Mouse (Mus musculus) regulatory T cell (primary cell): Measurements from ENCODE around the gene Scube3.

Experiments used
- in situ Hi-C: fragments of 300-600 bp; cut with MboI, MseI; formaldehyde crosslinking; loops from one replicate; pipeline ENCODE4 v1.15.1; 2025; ENCODE audit warnings: high pct_unique_total_duplicates

The Scube3 gene

DNA sequence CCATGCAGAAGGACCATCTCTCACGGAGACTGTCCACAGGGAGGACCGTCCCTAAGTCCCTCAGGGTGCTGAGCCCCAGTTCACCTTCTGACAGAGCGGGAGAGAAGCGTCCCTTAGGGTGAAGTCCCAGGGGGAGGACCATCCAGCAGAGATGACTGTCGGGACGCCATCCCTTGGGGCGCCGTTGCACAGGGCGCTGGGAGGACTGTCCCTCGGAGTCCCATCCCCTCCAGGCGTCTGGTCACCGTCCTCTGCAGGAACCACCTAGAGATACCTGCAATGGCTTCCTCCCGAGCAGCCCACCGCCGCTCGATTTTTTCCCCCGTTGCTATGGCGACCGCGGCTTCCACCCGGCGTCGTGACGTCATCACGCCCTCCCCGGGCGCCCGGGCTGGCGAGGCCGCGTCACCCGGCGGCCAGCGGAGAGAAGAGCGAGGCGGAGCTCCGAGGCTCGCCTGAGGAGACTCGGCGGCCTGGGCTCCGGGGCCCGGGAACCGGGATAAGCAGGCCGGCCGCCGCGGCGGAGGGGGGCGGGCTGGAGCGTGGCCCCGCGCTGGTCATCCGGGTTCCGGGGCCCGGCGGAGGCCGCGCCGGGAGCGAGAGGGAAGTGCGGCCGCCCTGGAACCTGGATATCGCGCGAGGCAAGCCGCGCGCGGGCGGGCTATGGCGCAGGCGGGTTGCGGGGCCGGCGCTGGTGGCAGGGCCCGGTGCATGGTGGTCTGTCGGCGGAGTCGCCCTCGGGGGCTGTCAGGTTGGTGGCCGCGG lies 35.0 kb downstream of the Scube3 start, which contains the start of gene Zfp523:
TSS of gene Zfp523 (plus strand) at position 355 of the 765 bp plus-strand sequence.
- in situ Hi-C loops, result no loop called here

DNA sequence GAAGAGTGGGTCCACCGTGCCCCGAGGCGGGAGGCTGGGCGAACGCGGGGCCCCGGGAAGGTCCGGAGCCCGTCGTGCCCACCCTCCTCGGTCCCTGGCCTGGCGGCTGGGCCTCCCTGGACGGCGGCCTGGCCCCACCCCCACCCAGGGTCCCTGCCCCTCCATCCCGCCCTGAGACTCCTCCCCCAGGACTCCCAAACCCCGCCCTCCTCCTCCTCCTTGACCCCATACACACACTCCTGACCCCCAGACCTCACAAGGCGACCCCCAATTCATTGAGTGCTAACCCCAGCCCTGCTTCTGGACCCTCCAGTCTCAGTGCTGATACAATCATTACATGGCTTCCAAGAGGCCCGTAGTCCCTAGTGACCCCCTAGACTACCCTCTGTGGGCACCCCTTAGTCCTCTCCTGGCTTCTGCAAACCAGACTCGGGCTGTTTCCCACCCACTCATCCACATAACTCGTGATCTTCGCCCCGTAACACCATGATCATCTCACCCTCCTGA lies 35.7 kb downstream of the Scube3 start:
- in situ Hi-C loops, result no loop called here

DNA sequence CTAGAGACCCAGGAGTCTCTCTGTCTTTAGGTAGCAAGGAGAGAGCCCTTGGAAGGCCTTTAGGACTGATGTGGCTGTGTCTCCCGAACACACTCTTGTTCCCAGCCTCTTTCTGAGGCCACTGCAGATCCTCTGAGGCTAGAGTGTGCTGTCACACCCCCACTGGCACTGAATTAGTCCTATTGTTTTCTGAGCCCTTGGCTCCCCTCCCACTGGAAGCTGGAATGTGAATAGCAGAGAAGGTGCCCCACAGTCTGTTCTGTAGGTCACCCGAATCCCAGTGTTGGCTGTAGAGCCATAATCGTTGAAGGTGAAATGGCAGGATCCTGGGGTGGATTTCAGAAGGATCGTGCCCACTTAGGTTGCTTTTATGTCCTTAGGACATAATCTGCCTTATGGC lies 38.4 kb downstream of the Scube3 start:
- in situ Hi-C loops, result no loop called here

DNA sequence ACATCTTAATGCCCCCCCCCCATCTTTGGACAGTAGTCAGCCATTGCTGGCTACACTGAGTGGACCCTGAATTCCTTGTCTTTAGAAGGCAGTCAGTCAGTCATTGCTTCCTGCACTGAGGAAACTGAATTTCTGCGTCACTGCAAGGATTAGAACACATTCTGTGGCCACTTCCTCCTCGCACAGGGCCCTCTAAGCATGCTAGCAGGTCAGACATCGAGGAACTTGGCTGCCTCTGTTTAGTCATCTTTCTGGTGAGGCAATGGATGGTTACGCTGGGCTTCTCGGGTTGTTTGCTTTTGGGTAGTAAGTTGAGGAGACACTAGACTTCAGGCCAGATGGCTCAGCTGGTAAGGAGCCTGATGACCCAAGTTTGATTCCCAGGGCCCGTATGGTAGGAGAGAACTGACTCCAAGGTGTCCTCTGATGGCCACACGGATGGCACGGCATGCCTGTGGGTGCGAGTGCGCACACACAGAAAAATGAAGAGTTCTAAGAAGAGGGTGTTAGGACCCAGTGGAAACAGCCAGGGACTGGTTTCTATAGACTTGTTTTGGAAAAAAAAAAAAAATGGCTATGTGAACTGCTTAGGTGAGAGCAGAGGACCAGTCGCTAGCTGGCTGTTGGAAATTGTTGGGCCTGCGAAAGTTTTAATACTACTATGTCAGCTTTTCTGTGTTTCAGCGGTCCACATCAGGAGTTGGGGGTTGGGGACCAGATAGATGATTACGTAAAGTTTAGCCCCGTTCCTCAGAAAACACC lies 39.0 kb downstream of the Scube3 start:
- in situ Hi-C loops, result no loop called here

DNA sequence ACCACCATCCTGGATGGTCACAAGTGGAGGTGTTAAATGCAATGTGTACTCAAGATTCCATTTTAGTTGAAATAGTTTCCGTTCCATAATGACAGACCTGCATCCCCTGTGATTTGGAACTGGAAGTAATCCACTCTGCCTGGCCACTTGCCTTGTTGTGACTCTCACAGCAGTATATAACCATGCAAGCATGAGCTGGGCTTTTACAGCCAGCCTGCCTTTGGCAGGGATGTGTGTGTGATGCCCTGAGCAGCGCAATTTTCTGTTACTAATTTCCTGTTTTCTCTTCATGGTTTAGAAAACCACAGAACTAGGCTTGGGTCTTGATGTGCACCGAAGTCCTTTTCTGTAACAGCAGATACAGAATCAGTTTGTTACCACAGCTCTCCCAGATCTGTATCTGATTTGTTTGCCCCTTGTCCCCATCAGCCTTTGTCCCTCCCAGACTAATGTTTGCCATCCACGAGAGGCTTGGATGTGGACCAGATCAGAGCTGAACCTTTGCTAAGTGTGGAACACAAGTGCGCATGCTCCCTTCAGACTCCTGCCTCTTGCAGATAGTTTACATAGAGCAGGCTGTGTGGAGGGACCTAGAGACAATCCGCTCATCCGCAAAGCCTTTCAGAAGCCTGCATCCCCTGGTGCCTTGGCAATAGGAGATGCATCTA lies 43.2 kb downstream of the Scube3 start:
- in situ Hi-C loops, result no loop called here

DNA sequence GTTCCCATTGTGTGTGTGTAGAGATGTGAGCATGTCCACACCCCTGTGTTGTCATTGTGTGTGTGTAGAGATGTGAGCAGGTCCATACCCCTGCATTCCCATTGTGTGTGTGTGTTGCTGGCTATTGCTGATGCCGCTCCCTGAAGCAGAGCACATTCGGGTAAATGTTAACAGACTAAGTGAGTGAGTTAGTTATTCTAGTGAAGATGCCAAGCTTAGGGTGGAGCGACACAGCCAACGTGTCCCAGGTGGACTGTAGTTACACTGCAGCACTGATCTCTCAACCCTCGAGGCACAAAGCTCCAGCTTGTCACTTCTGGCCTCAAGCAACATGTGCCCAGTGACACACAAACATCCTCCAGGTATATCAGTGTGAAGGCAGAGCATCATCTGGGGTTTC lies 46.4 kb downstream of the Scube3 start:
- in situ Hi-C loops, result no loop called here

DNA sequence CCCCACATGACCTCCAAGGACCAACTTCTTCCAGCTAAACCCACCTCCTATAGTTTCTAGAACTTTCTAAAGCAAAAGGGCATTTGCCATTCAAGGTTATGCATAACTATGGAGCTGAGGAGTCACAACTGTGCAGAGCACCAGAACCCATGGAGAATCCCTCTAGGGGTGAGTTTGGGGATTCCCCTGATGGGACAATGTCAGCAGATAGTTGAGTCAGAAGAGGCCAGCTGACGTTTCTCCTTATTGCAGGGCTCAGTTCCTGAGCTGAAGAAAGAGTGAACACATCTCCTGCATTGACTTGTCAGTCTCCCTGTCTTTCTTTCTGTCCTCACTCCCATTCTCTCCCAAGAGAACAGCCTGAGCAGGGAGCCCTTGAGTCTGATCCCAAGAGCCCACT lies 50.8 kb downstream of the Scube3 start:
- in situ Hi-C loops, result no loop called here

DNA sequence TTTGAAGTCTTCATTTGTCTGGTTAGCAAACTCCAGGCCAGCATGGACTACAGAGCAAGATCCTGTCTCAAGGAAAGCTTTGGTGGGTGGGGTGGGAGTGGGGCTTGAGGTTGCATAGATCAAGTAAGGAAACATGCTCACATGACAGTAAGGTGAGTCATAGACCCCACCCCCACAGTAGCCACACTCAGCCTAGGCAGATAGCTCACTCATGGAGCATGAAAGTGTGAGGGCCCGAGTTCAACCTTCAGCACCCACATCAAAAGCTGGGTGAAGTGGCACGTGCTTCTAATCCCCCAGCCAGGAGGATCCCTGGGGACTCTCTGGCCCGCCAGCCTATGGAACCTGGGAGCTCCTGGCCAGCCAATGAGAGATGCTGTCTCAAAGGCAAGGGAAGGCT lies 51.6 kb downstream of the Scube3 start:
- in situ Hi-C loops, result no loop called here

DNA sequence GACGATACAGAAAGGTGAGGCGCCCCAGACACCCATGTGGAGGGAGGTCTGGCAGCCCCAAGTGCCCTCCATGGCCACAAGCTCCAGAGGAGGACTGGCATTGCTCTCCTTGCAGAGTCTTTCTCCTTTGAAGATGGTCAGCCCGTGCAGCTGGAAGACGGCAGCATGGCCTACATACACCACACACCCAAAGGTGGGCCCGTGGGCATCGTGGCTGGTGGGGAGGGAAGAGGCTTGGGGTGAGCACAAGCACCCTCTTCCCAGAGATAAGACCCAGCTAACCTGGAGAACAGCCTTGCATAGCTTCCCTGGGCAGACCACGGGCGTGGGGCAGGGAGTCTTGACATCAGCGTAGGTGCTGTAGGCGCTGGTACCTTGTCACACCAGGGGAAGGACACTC lies 53.1 kb downstream of the Scube3 start:
- in situ Hi-C loops, result no loop called here

DNA sequence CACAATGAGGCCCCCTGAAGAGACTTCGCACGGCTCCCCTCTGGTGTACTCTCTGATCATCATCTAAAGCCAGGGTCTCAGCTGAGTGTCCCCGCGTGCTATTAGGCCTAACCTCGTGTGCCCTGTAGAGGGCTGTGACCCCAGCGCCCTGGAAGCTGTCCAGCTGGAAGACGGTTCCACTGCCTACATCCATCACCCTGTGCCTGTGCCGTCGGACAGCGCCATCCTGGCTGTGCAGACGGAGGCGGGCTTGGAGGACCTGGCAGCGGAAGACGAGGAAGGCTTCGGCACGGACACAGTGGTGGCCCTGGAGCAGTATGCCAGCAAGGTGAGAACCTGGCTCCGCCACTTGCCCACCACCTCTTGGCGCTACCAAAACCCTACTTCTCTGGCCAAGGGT lies 55.7 kb downstream of the Scube3 start:
- in situ Hi-C loops, result no loop called here

DNA sequence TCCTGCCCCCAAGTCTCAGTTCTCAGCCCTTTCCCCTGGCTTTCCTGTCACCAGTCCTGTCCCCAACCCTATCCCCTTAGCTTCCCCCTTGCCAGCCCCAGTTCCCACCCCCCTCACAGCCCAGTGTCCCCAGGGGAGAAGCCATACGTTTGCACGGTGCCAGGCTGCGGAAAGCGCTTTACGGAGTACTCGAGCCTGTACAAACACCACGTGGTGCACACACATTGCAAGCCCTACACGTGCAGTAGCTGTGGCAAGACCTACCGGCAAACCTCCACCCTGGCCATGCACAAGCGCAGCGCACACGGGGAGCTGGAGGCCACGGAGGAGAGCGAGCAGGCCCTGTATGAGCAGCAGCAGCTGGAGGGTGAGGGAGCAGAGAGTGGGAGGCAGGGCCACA lies 60.0 kb downstream of the Scube3 start:
- in situ Hi-C loops, result no loop called here

DNA sequence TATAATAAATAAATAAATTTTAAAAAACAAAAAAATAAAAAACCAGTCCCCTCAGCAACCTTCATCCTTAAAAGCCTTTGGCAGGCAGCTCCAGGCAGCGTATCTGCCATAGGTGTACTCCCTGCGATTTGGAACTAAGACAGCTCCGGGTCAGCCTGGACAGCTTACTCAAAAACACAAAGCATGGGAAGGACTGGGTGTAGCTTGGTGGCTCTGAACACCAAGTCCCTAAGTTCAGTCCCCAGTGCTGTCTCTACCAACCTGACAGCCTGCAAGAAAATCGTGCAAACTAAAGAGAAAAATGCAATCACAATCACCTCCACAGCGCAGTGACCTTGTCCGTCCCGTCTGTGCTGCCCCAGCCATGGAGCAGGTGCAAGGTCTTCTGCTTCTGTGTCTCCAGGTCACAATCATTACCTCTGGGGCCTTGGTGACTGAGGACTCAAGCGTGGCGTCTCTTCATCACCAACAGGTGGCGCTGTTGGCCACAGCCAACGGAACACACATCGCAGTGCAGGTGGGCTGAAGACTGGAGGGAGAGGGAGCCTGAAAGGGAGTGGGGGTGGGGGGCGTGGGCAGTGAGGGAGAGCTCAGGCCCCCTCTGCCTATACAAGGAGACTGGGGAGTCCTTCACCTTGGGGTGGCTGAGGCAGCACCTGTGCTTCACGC lies 62.2 kb downstream of the Scube3 start:
- in situ Hi-C loops, result no loop called here

DNA sequence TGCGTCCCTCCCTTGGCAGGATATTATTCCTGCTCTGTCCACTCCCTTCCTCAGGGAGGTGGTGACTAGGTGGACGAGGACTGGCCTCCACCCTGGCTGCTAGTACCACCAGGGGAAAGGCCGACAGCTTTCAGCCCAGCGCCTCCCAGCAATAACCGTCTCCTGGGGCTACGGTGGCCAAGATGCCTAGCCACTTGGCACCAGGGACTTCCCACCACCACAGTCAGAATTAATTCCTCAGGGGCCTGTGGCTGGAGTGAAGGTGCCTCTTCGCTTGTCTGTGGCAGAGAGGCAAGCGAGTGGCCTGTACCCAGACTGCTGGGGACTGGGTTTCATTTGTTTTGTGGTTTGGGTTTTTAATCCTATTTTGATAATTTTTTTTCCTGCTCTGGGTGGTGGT lies 63.5 kb downstream of the Scube3 start:
- in situ Hi-C loops, result no loop called here

DNA sequence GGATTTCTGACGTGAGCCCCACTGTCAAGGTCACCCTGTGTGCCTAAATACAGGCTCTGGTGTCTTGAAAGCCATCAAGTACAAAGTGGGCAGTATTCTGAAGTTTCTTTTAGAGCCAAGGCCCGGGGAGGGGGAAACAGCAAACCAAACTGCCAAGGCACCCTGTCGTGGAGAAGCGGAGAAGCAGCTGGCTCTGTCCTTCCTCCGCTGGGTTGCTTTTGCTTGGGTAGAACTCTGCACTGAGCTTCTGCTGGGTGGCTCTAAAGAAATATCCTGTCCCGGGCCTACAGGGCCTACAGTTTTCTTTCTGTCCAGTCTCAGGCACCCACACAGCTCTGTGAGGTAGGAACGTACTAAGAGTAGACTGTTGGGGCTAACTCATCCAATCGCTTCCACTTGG lies 65.2 kb downstream of the Scube3 start:
- in situ Hi-C loops, result no loop called here

DNA sequence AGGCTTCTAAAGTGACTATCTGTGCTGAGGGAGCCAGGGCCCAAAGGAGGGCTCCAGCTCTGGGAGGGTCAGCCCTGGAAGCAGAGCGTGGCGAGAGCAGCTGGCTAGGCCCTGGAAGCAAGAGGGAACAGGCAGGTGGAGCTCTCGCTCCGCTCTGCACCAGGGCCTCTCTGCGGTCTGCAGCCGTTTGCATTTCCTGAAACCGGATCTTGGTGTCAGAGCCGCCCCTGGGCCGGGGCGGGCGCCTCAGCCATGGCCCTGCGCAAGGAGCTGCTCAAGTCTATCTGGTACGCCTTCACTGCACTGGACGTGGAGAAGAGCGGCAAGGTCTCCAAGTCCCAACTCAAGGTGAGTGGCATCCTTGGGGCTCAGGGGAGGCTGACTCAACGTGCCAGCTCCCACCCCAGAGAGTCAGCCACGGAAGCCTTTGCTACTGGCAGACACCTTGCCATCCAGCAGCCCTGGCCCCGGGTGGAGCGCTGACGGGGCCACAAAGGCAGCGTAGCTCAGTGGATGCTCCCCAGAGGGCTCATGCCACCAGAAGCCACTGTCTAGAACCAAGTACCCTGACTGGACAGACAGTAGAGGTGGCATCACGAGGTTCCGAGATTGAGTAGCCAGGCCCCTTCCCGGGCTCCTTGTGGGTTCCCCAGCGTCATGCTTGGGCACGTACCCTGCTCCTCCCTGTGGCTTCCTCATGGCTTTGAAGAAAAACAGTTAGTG lies 65.8 kb downstream of the Scube3 start, which contains the start of gene Def6:
TSS of gene Def6 (plus strand) at position 188 of the 723 bp plus-strand sequence.
- in situ Hi-C loops, result no loop called here

DNA sequence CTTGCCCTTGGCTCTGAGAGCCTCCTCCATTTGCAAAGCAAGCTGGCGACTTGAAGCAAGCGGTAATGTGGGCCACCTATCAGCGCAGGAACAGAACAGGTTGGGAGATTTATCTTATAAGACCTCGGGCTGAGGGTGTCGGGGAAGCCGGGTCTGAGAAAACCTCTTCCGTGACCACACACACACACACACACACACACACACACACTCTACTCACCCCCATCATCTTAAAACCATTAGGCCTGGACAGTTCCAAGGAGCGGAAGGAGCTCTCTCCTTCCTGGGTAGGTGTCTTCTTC lies 66.3 kb downstream of the Scube3 start:
- in situ Hi-C loops, result no loop called here

DNA sequence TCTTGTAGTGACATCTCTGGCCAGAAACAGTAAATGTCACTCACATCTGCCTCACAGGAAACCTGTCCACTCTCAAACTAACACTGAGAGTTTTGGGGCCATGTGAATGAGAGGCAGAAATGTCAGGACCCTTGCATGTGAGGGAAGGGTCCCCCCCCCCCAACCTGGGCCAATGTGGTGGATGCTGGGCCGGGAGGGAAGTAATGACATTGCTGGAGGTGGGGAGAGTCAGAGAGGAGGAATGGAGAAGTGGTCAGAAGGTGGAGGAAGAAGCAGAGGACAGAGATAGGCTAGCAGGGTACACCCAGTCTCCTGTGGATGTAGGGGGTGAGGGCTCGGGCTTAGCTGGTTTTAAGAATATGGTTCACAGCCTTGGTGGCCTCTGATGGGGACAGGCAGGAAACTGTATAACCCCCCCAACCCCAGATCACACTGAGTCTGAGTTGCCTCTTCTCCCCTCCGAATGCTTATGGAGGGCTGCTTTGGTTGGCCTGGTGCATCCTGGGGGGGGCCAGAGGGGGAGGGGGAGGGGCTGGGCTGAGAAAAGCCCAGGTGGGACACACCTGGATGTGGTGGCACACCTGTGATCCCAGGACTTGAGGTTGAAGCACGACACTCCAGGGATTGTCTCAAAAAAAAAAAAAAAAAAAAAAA lies 67.6 kb downstream of the Scube3 start:
- in situ Hi-C loops, result loop anchor here (10.0 kb wide), 1 partner anchor 315 kb away; no protein-coding TSS in a partner anchor

DNA sequence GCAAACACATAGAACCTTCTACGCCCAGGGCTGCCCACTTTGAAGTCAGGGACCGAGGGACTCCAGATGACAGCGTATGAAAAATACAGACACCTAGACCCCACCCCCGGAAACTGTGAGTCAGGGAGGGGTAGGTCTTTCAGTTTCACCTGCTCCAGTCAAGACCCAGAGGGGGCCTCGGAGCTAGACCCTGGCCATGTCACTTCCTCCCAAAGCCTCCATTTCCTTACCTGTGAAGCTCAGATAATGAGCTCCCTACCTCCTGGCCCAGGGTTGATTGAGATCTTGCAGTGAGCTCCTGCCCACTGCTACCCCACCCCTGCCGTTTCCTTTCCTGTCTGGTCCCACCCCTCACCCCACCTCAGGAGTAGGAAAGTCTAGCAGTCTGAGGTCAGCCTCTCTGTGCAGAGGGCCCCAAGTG lies 70.0 kb downstream of the Scube3 start:
- in situ Hi-C loops, result loop anchor here (10.0 kb wide), 1 partner anchor 313 kb away; no protein-coding TSS in a partner anchor

DNA sequence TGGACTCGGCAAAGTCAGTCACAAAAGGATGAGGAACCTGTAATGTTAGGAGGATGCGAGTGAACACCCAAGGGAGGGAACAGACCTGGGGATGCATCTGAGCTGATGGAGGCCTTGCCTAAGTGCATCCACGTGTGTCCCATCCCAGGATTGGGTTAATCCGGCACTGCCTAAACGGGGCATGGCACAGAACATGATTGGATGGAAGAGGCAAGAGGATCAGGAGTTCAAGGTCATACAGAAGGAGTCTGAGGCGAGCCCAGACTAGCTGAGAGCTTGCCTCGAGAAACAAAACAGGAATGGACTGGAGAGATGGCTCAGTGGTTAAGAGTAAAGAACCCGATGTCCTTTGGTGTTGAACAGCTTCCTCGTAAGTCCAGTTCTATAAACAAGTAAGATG lies 70.5 kb downstream of the Scube3 start:
- in situ Hi-C loops, result loop anchor here (10.0 kb wide), 1 partner anchor 312 kb away; no protein-coding TSS in a partner anchor

DNA sequence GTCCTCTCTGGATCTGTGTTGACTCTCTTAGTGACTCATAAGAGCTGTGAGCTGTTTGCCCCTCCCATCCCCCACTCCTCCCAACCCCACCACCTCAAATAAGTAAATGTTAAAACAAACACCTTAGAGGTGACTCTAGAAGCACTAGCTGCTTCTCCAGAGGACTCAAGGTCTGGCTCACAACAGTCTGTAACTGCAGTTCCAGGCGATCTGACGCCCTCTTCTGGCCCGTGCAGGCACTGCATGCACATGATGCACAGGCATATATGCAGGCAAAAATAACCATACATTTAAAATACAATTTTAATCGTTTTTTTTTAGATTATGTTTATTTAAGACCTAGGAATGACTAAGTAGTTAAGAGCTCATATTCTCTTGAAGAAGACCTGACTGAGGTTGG lies 71.3 kb downstream of the Scube3 start:
- in situ Hi-C loops, result loop anchor here (10.0 kb wide), 1 partner anchor 312 kb away; no protein-coding TSS in a partner anchor
